Mouse (Mus musculus): ENCODE measurements around the gene Srsf2. TPM values are rescaled to one million over a fixed set of nuclear protein-coding genes. Genes with fewer than 3 reads are reported as not detected.
"Not testable (repeated sequence)": the region's sequence is repeated elsewhere in the genome, so short reads cannot be mapped to it uniquely, and the experiment has no call there.

The Srsf2 gene
- polyA plus RNA-seq, 1 experiment from 2014 or later, result 765 TPM

GRCm38 (mm10) chr11:116840748-116841147 lies 12.1 kb downstream of the Srsf2 start:
- Histone ChIP-seq H3K9ac (peak overlapping the region; percentile 86), H3K27ac (no peak overlapping the region), H3K9me3 (no peaks in the 10 kb centered on the region), H3K27me3 (replicated peaks) (no peaks in the 10 kb centered on the region), H3K4me2 (replicated peaks) (peak overlapping the region; percentile 63), H3K36me3 (peaks cover 39% of the 10 kb centered on the region), H3K4me3 (replicated peaks) (peak overlapping the region; percentile 77; the same call in 1 of the 2 replicates), H3K4me1 (replicated peaks) (peaks cover 27% of the 10 kb centered on the region)
- no peak for ATAC-seq
- WGBS, result 73% methylated on average over 4 of the region's 4 CpGs

DNA sequence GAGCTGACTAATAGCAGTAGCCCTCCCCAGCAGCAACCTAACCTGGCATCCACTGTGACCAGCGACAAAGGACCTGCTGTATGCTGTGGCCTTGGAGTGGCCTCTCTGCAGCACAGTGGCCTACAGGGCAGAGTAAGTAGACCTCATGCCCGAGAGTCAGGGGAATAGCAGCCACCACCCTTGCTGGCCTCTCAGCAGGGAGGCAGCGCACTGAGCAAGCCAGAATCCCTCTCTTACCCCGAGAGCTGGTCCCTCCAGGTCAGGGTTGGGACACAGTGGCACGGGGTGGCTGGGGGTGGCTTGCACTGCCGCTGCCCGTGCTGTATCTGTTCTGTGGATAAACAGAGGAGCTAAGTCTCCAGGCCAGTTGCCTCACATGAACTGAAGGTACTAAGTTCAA lies 13.3 kb downstream of the Srsf2 start:
- WGBS, result 73% methylated on average over 7 of the region's 7 CpGs
- no peak for ATAC-seq
- H3K27ac ChIP-seq, result no peak overlapping the region
- H3K4me2 ChIP-seq (replicated peaks), result peak overlapping the region; percentile 63
- H3K4me1 ChIP-seq (replicated peaks), result peaks cover 27% of the 10 kb centered on the region
- H3K4me3 ChIP-seq (replicated peaks), result 0 out of 2 replicates have a peak overlapping the region, but pooled peaks have one; percentile 6
- no peaks in the 10 kb centered on the region for H3K27me3 ChIP-seq (replicated peaks)
- peaks cover 50% of the 10 kb centered on the region for H3K36me3 ChIP-seq
- H3K9me3 ChIP-seq, result no peaks in the 10 kb centered on the region
- H3K9ac ChIP-seq, result peak overlapping the region; percentile 12; the same call in 1 of the 2 replicates

DNA sequence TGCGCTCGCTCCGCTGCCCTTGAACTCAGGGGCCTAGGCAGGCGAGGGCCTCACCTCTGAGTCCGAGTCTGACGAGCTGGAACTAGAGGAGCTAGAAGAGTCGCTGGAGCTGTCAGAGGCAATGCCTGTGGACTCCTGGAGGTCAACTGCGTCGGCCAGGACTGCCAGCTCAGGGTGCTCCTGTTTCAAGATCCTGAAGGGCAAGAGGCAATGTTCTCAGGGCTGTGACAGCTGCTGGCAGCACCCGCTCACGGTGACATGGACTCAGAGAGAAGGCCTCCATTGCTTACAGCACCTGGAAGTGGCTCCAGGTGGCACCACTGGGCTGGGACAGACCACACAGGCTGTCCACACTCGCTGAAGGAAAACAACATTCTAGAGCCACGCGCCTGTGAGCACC lies 14.0 kb downstream of the Srsf2 start:
- no peak overlapping the region; the same call in 1 of the 2 replicates for H3K4me2 ChIP-seq (replicated peaks)
- H3K4me3 ChIP-seq (replicated peaks), result no peak overlapping the region
- WGBS, result 84% methylated on average over 14 of the region's 14 CpGs
- peaks cover 27% of the 10 kb centered on the region for H3K4me1 ChIP-seq (replicated peaks)
- no peak overlapping the region for H3K27ac ChIP-seq
- H3K9ac ChIP-seq, result no peak overlapping the region
- no peak for ATAC-seq
- H3K9me3 ChIP-seq, result no peaks in the 10 kb centered on the region
- no peaks in the 10 kb centered on the region for H3K27me3 ChIP-seq (replicated peaks)
- H3K36me3 ChIP-seq, result peaks cover 56% of the 10 kb centered on the region

GRCm38 (mm10) chr11:116837441-116837840 lies 15.5 kb downstream of the Srsf2 start:
- ATAC-seq, result no peak
- no peak overlapping the region for H3K4me2 ChIP-seq (replicated peaks)
- H3K4me3 ChIP-seq (replicated peaks), result no peak overlapping the region
- H3K4me1 ChIP-seq (replicated peaks), result peaks cover 27% of the 10 kb centered on the region
- peaks cover 64% of the 10 kb centered on the region for H3K36me3 ChIP-seq
- 93% methylated on average over 10 of the region's 10 CpGs for WGBS
- no peak overlapping the region for H3K9ac ChIP-seq
- no peak overlapping the region for H3K27ac ChIP-seq
- H3K27me3 ChIP-seq (replicated peaks), result no peaks in the 10 kb centered on the region
- no peaks in the 10 kb centered on the region for H3K9me3 ChIP-seq

- Histone ChIP-seq H3K9ac (no peak overlapping the region), H3K4me1 (replicated peaks) (peaks cover 27% of the 10 kb centered on the region), H3K4me2 (replicated peaks) (no peak overlapping the region), H3K9me3 (no peaks in the 10 kb centered on the region), H3K4me3 (replicated peaks) (no peak overlapping the region), H3K36me3 (peaks cover 67% of the 10 kb centered on the region), H3K27ac (no peak overlapping the region), H3K27me3 (replicated peaks) (no peaks in the 10 kb centered on the region)
- 92% methylated on average over 4 of the region's 4 CpGs for WGBS
- ATAC-seq, result no peak
Measured at GRCm38 (mm10) chr11:116836283-116836682, 16.6 kb downstream of the Srsf2 start.

DNA sequence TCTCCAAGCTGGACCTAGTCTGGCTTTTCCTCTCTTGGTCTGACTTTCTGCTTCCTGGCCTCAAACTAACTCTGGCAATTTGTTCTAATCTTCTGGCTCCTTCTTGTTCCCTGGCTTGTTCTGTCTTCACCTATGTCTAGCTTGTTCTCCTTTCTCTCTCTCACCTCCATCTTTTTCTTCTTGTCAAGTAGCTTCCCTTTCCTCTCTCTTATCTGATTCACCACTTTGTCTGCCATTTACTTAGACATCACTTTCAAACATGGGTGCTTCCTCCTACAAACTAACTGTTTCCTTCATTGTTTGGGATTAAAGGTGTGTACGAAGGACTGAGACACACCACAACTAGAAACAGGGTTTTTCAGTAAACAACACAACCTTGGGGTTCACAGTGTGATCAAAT lies 17.9 kb downstream of the Srsf2 start:
- H3K27ac ChIP-seq, result no peak overlapping the region
- no peaks in the 10 kb centered on the region for H3K9me3 ChIP-seq
- no peak overlapping the region for H3K9ac ChIP-seq
- H3K4me2 ChIP-seq (replicated peaks), result no peak overlapping the region
- no peaks in the 10 kb centered on the region for H3K27me3 ChIP-seq (replicated peaks)
- H3K4me1 ChIP-seq (replicated peaks), result peaks cover 17% of the 10 kb centered on the region
- no peak for ATAC-seq
- WGBS, result 91% methylated on average over 1 of the region's 1 CpGs
- no peak overlapping the region for H3K4me3 ChIP-seq (replicated peaks)
- H3K36me3 ChIP-seq, result peaks cover 63% of the 10 kb centered on the region

- no peak for ATAC-seq
- peaks cover 42% of the 10 kb centered on the region for H3K36me3 ChIP-seq
Measured at GRCm38 (mm10) chr11:116832172-116832685, 20.7 kb downstream of the Srsf2 start.

GRCm38 (mm10) chr11:116827534-116828165 lies 25.2 kb downstream of the Srsf2 start, which contains the start of gene Mxra7:
Gene Mxra7, minus strand, starts transcription at chr11:116828046.
- Histone ChIP-seq H3K4me1 (replicated peaks) (peaks cover 30% of the 10 kb centered on the region), H3K9me3 (no peaks in the 10 kb centered on the region), H3K4me2 (replicated peaks) (peak within 1 kb of the TSS; percentile 85), H3K9ac (peak within 1 kb of the TSS; percentile 90), H3K27ac (peak within 1 kb of the TSS; percentile 70), H3K36me3 (0 out of 2 replicates have a peak, but pooled peaks cover 4% of the 10 kb centered on the region), H3K27me3 (replicated peaks) (no peaks in the 10 kb centered on the region), H3K4me3 (replicated peaks) (peak within 1 kb of the TSS; percentile 82)
- WGBS, result under 1% methylated on average over 63 of the region's 71 CpGs
- peak; percentile 85 for ATAC-seq

More at GRCm38 (mm10) chr11:116832172-116832685, 20.7 kb downstream of the Srsf2 start:
- H3K27me3 ChIP-seq (replicated peaks), result no peaks in the 10 kb centered on the region
- no peak overlapping the region for H3K27ac ChIP-seq
- no peak overlapping the region for H3K4me2 ChIP-seq (replicated peaks)
- H3K4me3 ChIP-seq (replicated peaks), result no peak overlapping the region
- H3K4me1 ChIP-seq (replicated peaks), result peaks cover 13% of the 10 kb centered on the region
- H3K9me3 ChIP-seq, result no peaks in the 10 kb centered on the region
- 37% methylated on average over 3 of the region's 4 CpGs for WGBS
- no peak overlapping the region for H3K9ac ChIP-seq

DNA sequence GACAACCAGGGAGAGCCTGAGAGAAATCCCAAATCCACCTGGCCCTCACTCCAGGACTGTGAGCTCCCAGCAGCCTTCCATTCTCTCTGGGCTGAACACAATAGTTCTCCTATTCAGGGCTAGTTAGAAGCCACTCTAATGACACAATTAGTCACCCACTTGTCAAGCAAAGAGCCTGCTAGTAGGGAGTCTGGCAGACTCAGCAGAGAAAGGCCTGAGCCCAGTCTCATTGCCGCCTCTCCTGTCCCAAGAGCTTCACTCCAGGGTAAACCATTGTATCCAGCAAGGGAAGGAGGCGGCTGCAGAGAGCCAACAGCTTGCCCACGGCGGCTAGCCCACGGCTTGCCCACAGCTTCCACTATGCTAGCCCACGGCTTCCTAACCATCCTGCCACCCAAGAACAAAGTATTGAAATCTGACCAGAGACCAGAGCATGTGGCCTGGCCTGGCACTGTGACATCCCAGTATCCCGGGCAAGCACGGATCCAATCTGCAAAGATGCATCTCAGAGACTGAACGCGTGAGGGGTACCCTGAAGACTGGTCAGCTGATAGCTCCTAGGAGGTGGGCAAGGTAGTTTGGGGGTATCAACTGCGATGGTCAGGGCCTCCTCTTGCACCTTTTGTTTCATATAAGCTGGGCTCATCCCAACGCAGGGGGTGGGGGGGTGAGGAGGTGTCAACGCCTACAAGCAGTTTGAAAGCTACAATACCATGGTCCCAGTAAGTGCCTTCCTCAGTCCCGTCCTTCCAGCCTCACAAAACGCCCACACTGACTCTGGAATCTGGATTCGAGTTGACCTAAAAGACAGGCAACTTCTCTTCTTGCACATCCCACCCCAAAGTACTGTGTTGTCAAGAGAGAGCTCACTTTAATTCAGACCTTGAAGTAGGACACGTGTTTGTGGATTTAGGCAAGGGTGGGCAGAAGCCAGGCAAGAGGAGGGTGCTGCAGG lies 26.1 kb downstream of the Srsf2 start:
- no peaks in the 10 kb centered on the region for H3K9me3 ChIP-seq
- ATAC-seq, result 0 out of 2 replicates have a peak, but pooled peaks have one; percentile 1
- peak overlapping the region; percentile 82 for H3K4me3 ChIP-seq (replicated peaks)
- WGBS, result 40% methylated on average over 17 of the region's 17 CpGs
- peak overlapping the region; percentile 77 for H3K27ac ChIP-seq
- no peaks in the 10 kb centered on the region for H3K27me3 ChIP-seq (replicated peaks)
- peak overlapping the region; percentile 85 for H3K4me2 ChIP-seq (replicated peaks)
- H3K9ac ChIP-seq, result peak overlapping the region; percentile 90
- H3K4me1 ChIP-seq (replicated peaks), result peaks cover 38% of the 10 kb centered on the region
- H3K36me3 ChIP-seq, result 0 out of 2 replicates have a peak, but pooled peaks cover 3% of the 10 kb centered on the region

DNA sequence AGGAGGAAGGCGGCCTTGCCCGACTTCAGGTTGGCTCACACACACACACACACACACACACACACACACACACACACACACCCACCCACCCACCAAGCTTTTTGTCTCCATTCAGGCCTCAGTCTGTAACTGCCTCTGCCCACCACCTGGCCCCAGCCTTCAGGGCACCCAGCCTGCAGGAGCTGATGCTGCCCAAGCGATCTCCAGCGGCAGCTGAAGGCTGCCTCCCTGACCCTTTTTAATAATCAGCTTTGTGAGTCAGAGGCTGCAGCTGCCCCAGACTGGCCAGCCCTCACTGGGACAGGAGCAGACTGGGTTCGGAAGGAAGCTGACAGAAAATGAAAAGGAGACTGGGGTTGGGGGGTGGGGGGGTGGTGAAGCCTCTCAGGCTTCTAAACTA lies 27.7 kb downstream of the Srsf2 start:
- Histone ChIP-seq H3K27ac (peak overlapping the region; percentile 27; the same call in 1 of the 2 replicates), H3K9me3 (no peaks in the 10 kb centered on the region), H3K36me3 (no peaks in the 10 kb centered on the region), H3K9ac (no peak overlapping the region), H3K4me3 (replicated peaks) (no peak overlapping the region), H3K4me1 (replicated peaks) (peaks cover 52% of the 10 kb centered on the region), H3K27me3 (replicated peaks) (no peaks in the 10 kb centered on the region), H3K4me2 (replicated peaks) (peak overlapping the region; percentile 19)
- no peak for ATAC-seq
- 71% methylated on average over 5 of the region's 5 CpGs for WGBS

DNA sequence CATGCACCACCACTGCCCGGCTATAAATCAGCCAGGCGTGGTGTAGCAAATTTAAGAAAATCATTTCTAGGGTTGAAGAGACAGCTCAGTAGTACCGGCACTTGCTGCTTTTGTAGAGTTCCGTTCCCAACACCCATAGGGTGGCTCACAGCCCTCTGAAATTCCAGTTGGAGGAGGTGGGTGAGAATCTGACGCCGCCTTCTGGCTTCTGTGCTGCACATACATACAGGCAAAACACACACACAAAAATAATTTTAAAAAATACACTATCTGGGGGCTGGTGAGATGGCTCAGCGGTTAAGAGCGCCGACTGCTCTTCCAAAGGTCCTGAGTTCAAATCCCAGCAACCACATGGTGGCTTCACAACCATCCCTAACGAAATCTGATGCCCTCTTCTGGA lies 29.0 kb downstream of the Srsf2 start:
- 96% methylated on average over 10 of the region's 10 CpGs for WGBS
- H3K9me3 ChIP-seq; ATAC-seq; H3K9ac ChIP-seq; H3K27me3 ChIP-seq (replicated peaks); H3K4me2 ChIP-seq (replicated peaks); H3K4me3 ChIP-seq (replicated peaks); H3K36me3 ChIP-seq; H3K27ac ChIP-seq: not testable (repeated sequence)
- H3K4me1 ChIP-seq (replicated peaks), result peaks cover 55% of the 10 kb centered on the region

DNA sequence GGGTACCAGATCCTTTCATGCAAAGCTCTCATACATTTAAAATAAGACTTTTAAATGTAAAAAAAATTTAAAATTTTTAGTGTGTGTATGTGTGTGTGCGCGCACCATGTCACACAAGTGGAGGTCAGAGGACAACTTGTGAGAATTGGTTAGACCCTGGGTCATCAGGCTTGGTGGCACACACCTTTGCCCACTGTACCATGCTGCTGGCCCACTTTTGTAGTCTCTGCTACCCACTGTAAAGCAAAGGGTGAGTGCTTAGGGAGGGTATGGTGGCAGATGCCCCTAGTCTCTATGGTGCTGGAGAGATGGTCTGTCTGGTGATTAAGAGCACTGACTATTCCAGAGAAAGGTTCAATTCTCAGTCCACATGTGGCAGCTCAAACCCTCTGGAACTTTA lies 29.6 kb downstream of the Srsf2 start:
- no peaks in the 10 kb centered on the region for H3K9me3 ChIP-seq
- 98% methylated on average over 2 of the region's 2 CpGs for WGBS
- H3K9ac ChIP-seq, result no peak overlapping the region
- H3K4me3 ChIP-seq (replicated peaks), result no peak overlapping the region
- no peak overlapping the region for H3K27ac ChIP-seq
- H3K36me3 ChIP-seq, result no peaks in the 10 kb centered on the region
- no peaks in the 10 kb centered on the region for H3K27me3 ChIP-seq (replicated peaks)
- no peak overlapping the region for H3K4me2 ChIP-seq (replicated peaks)
- peaks cover 53% of the 10 kb centered on the region for H3K4me1 ChIP-seq (replicated peaks)
- no peak for ATAC-seq

Measured in intestine, embryonic 15.5 days (tissue).